Comparison of ENCODE assay signal across 11 mouse cellular contexts in genomic region chr2:166671019-166671418, GRCm38 (mm10). TPM values are rescaled to one million over a fixed set of nuclear protein-coding genes. Genes with fewer than 3 reads are reported as not detected.
DNase-seq lines count a peak whose midpoint lies in the region; ATAC-seq lines count a peak whose summit lies in the region.
"Had no signal": no experiment of that assay in that cellular context is flagged by ENCODE, and none has a peak within 500 bp of the region (broad histone marks: within the 10 kb centered on the region; RNA-seq: fewer than 3 reads in every experiment).

No protein-coding gene starts in this region.

- peak; percentile 39 to 40 for DNase-seq in cerebellum, postnatal 14 days
- DNase-seq in cerebellum, adult 18-20 months, result no peak
- DNase-seq in R1 (ENCODE audit: low read depth, low spot score), result peak; percentile 34
- DNase-seq in forebrain, embryonic 14.5 days (ENCODE audit: low spot score), result peak; percentile 72
- peak; percentile 95 for DNase-seq in midbrain, embryonic 11.5 days (ENCODE audit: low spot score, missing footprints)
- DNase-seq in adrenal gland, postnatal 10 days, result no peak
- DNase-seq in lung, postnatal 4 days, result no peak
- no peak for DNase-seq in natural killer cell, adult 2 months (ENCODE audit: low spot score in 2 of 2)
- DNase-seq: cerebellum, adult 11-12 months; heart, postnatal 36 days had no signal

- H3K27ac ChIP-seq in forebrain, embryonic 14.5 days (ENCODE audit: low read depth, low read length), result peak overlapping the region; percentile 49; the same call in 1 of the 2 replicates
- H3K27ac ChIP-seq in midbrain, embryonic 11.5 days (ENCODE audit: low read depth, low read length), result peak overlapping the region; percentile 67

- WGBS in forebrain, embryonic 14.5 days, result 5% methylated on average over 8 of the region's 8 CpGs
- WGBS in midbrain, embryonic 11.5 days, result 7% methylated on average over 8 of the region's 8 CpGs

- no peak overlapping the region for H3K9ac ChIP-seq in forebrain, embryonic 14.5 days (ENCODE audit: low read length)
- H3K9ac ChIP-seq in midbrain, embryonic 11.5 days (ENCODE audit: low read length), result no peak overlapping the region

- no peaks in the 10 kb centered on the region for H3K36me3 ChIP-seq in forebrain, embryonic 14.5 days (ENCODE audit: control insufficient read depth, insufficient read depth, low read length)
- H3K36me3 ChIP-seq in midbrain, embryonic 11.5 days (ENCODE audit: control insufficient read depth, insufficient read depth, low read length), result no peaks in the 10 kb centered on the region

- peaks cover 44% of the 10 kb centered on the region for H3K4me1 ChIP-seq in forebrain, embryonic 14.5 days (ENCODE audit: control insufficient read depth, insufficient read depth, low read length)
- H3K4me1 ChIP-seq in midbrain, embryonic 11.5 days (ENCODE audit: control insufficient read depth, insufficient read depth, low read length), result peaks cover 68% of the 10 kb centered on the region

- H3K9me3 ChIP-seq in forebrain, embryonic 14.5 days (replicated peaks; ENCODE audit: control insufficient read depth, low read length), result no peaks in the 10 kb centered on the region
- no peaks in the 10 kb centered on the region for H3K9me3 ChIP-seq in midbrain, embryonic 11.5 days (ENCODE audit: control insufficient read depth, low read length)

- peak; percentile 69 for ATAC-seq in forebrain, embryonic 14.5 days
- ATAC-seq in midbrain, embryonic 11.5 days (ENCODE audit: low FRiP score), result peak; percentile 87

- H3K4me3 ChIP-seq in forebrain, embryonic 14.5 days (ENCODE audit: low read depth, low read length), result no peak overlapping the region
- H3K4me3 ChIP-seq in midbrain, embryonic 11.5 days (ENCODE audit: low read depth, low read length), result no peak overlapping the region

- H3K27me3 ChIP-seq in forebrain, embryonic 14.5 days (replicated peaks; ENCODE audit: control insufficient read depth, insufficient read depth, low read length), result no peaks in the 10 kb centered on the region
- H3K27me3 ChIP-seq in midbrain, embryonic 11.5 days (ENCODE audit: control insufficient read depth, insufficient read depth, low read length), result no peaks in the 10 kb centered on the region

- H3K4me2 ChIP-seq in forebrain, embryonic 14.5 days (ENCODE audit: low read length), result no peak overlapping the region
- H3K4me2 ChIP-seq in midbrain, embryonic 11.5 days, result no peak overlapping the region
- H3K4me2 ChIP-seq: liver, embryonic 11.5 days had no signal

RNA-seq across cellular contexts. Expression of gene Prex1, which starts 42.6 kb away (rescaled TPM):
- 28.4 and 34.4 TPM in 2 replicates for polyA plus RNA-seq in forebrain, embryonic 14.5 days (2014; fragmentation: Nextera tagmentation; extraction: Ambion mirVana)
- 16.5 and 19.8 TPM in 2 replicates for polyA plus RNA-seq in midbrain, embryonic 11.5 days (2014; fragmentation: Nextera tagmentation; extraction: Ambion mirVana)
- 10 to 100 TPM; 14.2 to 17.1 TPM for total RNA-seq in adrenal gland, postnatal 10 days (2021)

Comparison
In these comparisons a context has a peak if more than half of its experiments do, and no peak if none do; other contexts are left out.
1. DNase-seq: peak in cerebellum, postnatal 14 days (2 of 2), R1 (single experiment), forebrain, embryonic 14.5 days (single experiment) and midbrain, embryonic 11.5 days (single experiment); none in cerebellum, adult 18-20 months (0 of 2), adrenal gland, postnatal 10 days (single experiment), lung, postnatal 4 days (0 of 2) and natural killer cell, adult 2 months (0 of 2).